Comparison of ENCODE assay signal across 7 mouse cellular contexts in genomic region chr13:23622861-23623450, GRCm38 (mm10). TPM values are rescaled to one million over a fixed set of nuclear protein-coding genes. Genes with fewer than 3 reads are reported as not detected.
DNase-seq lines count a peak whose midpoint lies in the region; ATAC-seq lines count a peak whose summit lies in the region.

No protein-coding gene starts in this region.

- peak overlapping the region; percentile 25 for H3K4me2 ChIP-seq in embryonic facial prominence, embryonic 11.5 days (ENCODE audit: low read depth, low read length)
- peak overlapping the region; percentile 93 for H3K4me2 ChIP-seq in hindbrain, embryonic 11.5 days (replicated peaks; ENCODE audit: low read depth, low read length)
- H3K4me2 ChIP-seq in liver, embryonic 13.5 days, result peak overlapping the region; percentile 90

- DNase-seq in 3134 (ENCODE audit: extremely low read depth, insufficient read length, low spot score), result peak; percentile 33
- peak; percentile 21 for DNase-seq in B cell, adult 2 months
- peak; percentile 22 for DNase-seq in embryonic facial prominence, embryonic 11.5 days (ENCODE audit: low spot score)
- DNase-seq in hindbrain, embryonic 11.5 days (ENCODE audit: low spot score), result no peak
- no peak for DNase-seq in liver, embryonic 13.5 days
- DNase-seq in spleen, postnatal 10 days (ENCODE audit: low spot score in 2 of 2), result peak; percentile 35 to 64

- 30% methylated on average over 7 of the region's 7 CpGs for WGBS in embryonic facial prominence, embryonic 11.5 days
- 30% methylated on average over 7 of the region's 7 CpGs for WGBS in hindbrain, embryonic 11.5 days
- WGBS in liver, embryonic 13.5 days (ENCODE audit: insufficient replicate concordance), result 24% methylated on average over 7 of the region's 7 CpGs

- peak overlapping the region; percentile 48; the same call in 1 of the 2 replicates for H3K4me3 ChIP-seq in embryonic facial prominence, embryonic 11.5 days (ENCODE audit: low read depth, low read length)
- H3K4me3 ChIP-seq in hindbrain, embryonic 11.5 days (ENCODE audit: low read depth, low read length), result peak overlapping the region; percentile 61
- H3K4me3 ChIP-seq in liver, embryonic 13.5 days (replicated peaks), result peak overlapping the region; percentile 73

- no peaks in the 10 kb centered on the region for H3K36me3 ChIP-seq in embryonic facial prominence, embryonic 11.5 days (replicated peaks; ENCODE audit: control insufficient read depth, insufficient read depth, low read depth, low read length)
- no peaks in the 10 kb centered on the region for H3K36me3 ChIP-seq in hindbrain, embryonic 11.5 days (ENCODE audit: control insufficient read depth, insufficient read depth, low read length)
- no peaks in the 10 kb centered on the region for H3K36me3 ChIP-seq in liver, embryonic 13.5 days

- ATAC-seq in embryonic facial prominence, embryonic 11.5 days (replicated peaks; ENCODE audit: insufficient number of reproducible peaks, low FRiP score, low TSS enrichment, low read depth), result no peak
- ATAC-seq in hindbrain, embryonic 11.5 days (ENCODE audit: low FRiP score), result no peak
- no peak for ATAC-seq in liver, embryonic 13.5 days (ENCODE audit: low read depth)
- ATAC-seq in megakaryocyte progenitor cell, adult 5-6 weeks (replicated peaks; ENCODE audit: poor library complexity), result no peak

- H3K27me3 ChIP-seq in embryonic facial prominence, embryonic 11.5 days (ENCODE audit: control insufficient read depth, insufficient read depth, low read length), result no peaks in the 10 kb centered on the region
- H3K27me3 ChIP-seq in hindbrain, embryonic 11.5 days (ENCODE audit: control insufficient read depth, insufficient read depth, low read length), result no peaks in the 10 kb centered on the region
- peaks cover 13% of the 10 kb centered on the region for H3K27me3 ChIP-seq in liver, embryonic 13.5 days

- no peaks in the 10 kb centered on the region for H3K9me3 ChIP-seq in embryonic facial prominence, embryonic 11.5 days (replicated peaks; ENCODE audit: control insufficient read depth, low read length)
- no peaks in the 10 kb centered on the region for H3K9me3 ChIP-seq in hindbrain, embryonic 11.5 days (ENCODE audit: control insufficient read depth, low read length)
- no peaks in the 10 kb centered on the region for H3K9me3 ChIP-seq in liver, embryonic 13.5 days (replicated peaks)

- H3K4me1 ChIP-seq in embryonic facial prominence, embryonic 11.5 days (ENCODE audit: control insufficient read depth, insufficient read depth, low read length), result no peaks in the 10 kb centered on the region
- no peaks in the 10 kb centered on the region for H3K4me1 ChIP-seq in hindbrain, embryonic 11.5 days (replicated peaks; ENCODE audit: control insufficient read depth, insufficient read depth, low read length)
- peaks cover 18% of the 10 kb centered on the region for H3K4me1 ChIP-seq in liver, embryonic 13.5 days (replicated peaks)

- H3K27ac ChIP-seq in embryonic facial prominence, embryonic 11.5 days (replicated peaks; ENCODE audit: low read depth, low read length), result no peak overlapping the region
- peak overlapping the region; percentile 96 for H3K27ac ChIP-seq in hindbrain, embryonic 11.5 days (ENCODE audit: low read depth, low read length)
- H3K27ac ChIP-seq in liver, embryonic 13.5 days, result peak overlapping the region; percentile 100

- peak overlapping the region; percentile 41 for H3K9ac ChIP-seq in embryonic facial prominence, embryonic 11.5 days (replicated peaks; ENCODE audit: low read length)
- H3K9ac ChIP-seq in hindbrain, embryonic 11.5 days (ENCODE audit: low read depth, low read length), result peak overlapping the region; percentile 51
- H3K9ac ChIP-seq in liver, embryonic 13.5 days, result peak overlapping the region; percentile 96

RNA-seq across cellular contexts. Expression of gene Hist1h1e, which starts 0.6 kb away (rescaled TPM):
- 23.0 and 24.4 TPM in 2 replicates for polyA plus RNA-seq in embryonic facial prominence, embryonic 11.5 days (2014; fragmentation: Nextera tagmentation; extraction: Ambion mirVana)
- 19.7 and 23.7 TPM in 2 replicates for polyA plus RNA-seq in hindbrain, embryonic 11.5 days (2014; fragmentation: Nextera tagmentation; extraction: Ambion mirVana)
- 24.3 and 26.2 TPM in 2 replicates for polyA plus RNA-seq in liver, embryonic 13.5 days (2015; fragmentation: Nextera tagmentation; extraction: Ambion mirVana)
- total RNA-seq in megakaryocyte progenitor cell, adult 5-6 weeks (2015), result 297 TPM in 2 replicates
- total RNA-seq in megakaryocyte progenitor cell, adult 5-6 weeks (2017), result 260 and 272 TPM in 2 replicates

RNA-seq across cellular contexts. Expression of gene Hist1h2be, which starts 2.0 kb away (rescaled TPM):
- polyA plus RNA-seq in embryonic facial prominence, embryonic 11.5 days (2014; fragmentation: Nextera tagmentation; extraction: Ambion mirVana), result 2.1 and 3.1 TPM in 2 replicates
- polyA plus RNA-seq in hindbrain, embryonic 11.5 days (2014; fragmentation: Nextera tagmentation; extraction: Ambion mirVana), result 1.8 and 2.2 TPM in 2 replicates
- polyA plus RNA-seq in liver, embryonic 13.5 days (2015; fragmentation: Nextera tagmentation; extraction: Ambion mirVana), result 1.3 and 2.0 TPM in 2 replicates
- 7.7 and 11.7 TPM in 2 replicates for total RNA-seq in megakaryocyte progenitor cell, adult 5-6 weeks (2015)
- total RNA-seq in megakaryocyte progenitor cell, adult 5-6 weeks (2017), result 85.8 and 90.5 TPM in 2 replicates

RNA-seq across cellular contexts. Expression of gene Hist1h4d, which starts 41.6 kb away (rescaled TPM):
- 115 and 122 TPM in 2 replicates for polyA plus RNA-seq in embryonic facial prominence, embryonic 11.5 days (2014; fragmentation: Nextera tagmentation; extraction: Ambion mirVana)
- 95.0 and 95.9 TPM in 2 replicates for polyA plus RNA-seq in hindbrain, embryonic 11.5 days (2014; fragmentation: Nextera tagmentation; extraction: Ambion mirVana)
- polyA plus RNA-seq in liver, embryonic 13.5 days (2015; fragmentation: Nextera tagmentation; extraction: Ambion mirVana), result 116 and 152 TPM in 2 replicates
- total RNA-seq in megakaryocyte progenitor cell, adult 5-6 weeks (2015), result 492 and 526 TPM in 2 replicates
- 951 and 1,054 TPM in 2 replicates for total RNA-seq in megakaryocyte progenitor cell, adult 5-6 weeks (2017)

RNA-seq across cellular contexts. Expression of gene Hist1h3d, which starts 47.4 kb away (rescaled TPM):
- 10.2 and 11.3 TPM in 2 replicates for polyA plus RNA-seq in embryonic facial prominence, embryonic 11.5 days (2014; fragmentation: Nextera tagmentation; extraction: Ambion mirVana)
- 7.2 and 8.3 TPM in 2 replicates for polyA plus RNA-seq in hindbrain, embryonic 11.5 days (2014; fragmentation: Nextera tagmentation; extraction: Ambion mirVana)
- polyA plus RNA-seq in liver, embryonic 13.5 days (2015; fragmentation: Nextera tagmentation; extraction: Ambion mirVana), result 5.9 and 7.2 TPM in 2 replicates
- total RNA-seq in megakaryocyte progenitor cell, adult 5-6 weeks (2015), result 105 and 131 TPM in 2 replicates
- total RNA-seq in megakaryocyte progenitor cell, adult 5-6 weeks (2017), result 118 and 137 TPM in 2 replicates

RNA-seq across cellular contexts. Expression of gene Hist1h2ad, which starts 48.8 kb away (rescaled TPM):
- polyA plus RNA-seq in embryonic facial prominence, embryonic 11.5 days (2014; fragmentation: Nextera tagmentation; extraction: Ambion mirVana), result 2.1 and 3.8 TPM in 2 replicates
- polyA plus RNA-seq in hindbrain, embryonic 11.5 days (2014; fragmentation: Nextera tagmentation; extraction: Ambion mirVana), result 1.0 and 2.9 TPM in 2 replicates
- 1.2 and 4.3 TPM in 2 replicates for polyA plus RNA-seq in liver, embryonic 13.5 days (2015; fragmentation: Nextera tagmentation; extraction: Ambion mirVana)
- total RNA-seq in megakaryocyte progenitor cell, adult 5-6 weeks (2015), result 1.9 and 3.4 TPM in 2 replicates
- total RNA-seq in megakaryocyte progenitor cell, adult 5-6 weeks (2017), result 229 and 1,060 TPM in 2 replicates

Comparison
In these comparisons a context has a peak if more than half of its experiments do, and no peak if none do; other contexts are left out.
1. DNase-seq: peak in 3134 (single experiment), B cell, adult 2 months (2 of 2), embryonic facial prominence, embryonic 11.5 days (single experiment) and spleen, postnatal 10 days (2 of 2); none in hindbrain, embryonic 11.5 days (single experiment) and liver, embryonic 13.5 days (single experiment).
2. H3K4me2 ChIP-seq: peak in every context shown above with its lines; median percentile 93 in hindbrain, embryonic 11.5 days; 90 in liver, embryonic 13.5 days; 25 in embryonic facial prominence, embryonic 11.5 days.
3. H3K9ac ChIP-seq: peak in every context shown above with its lines; median percentile 96 in liver, embryonic 13.5 days; 51 in hindbrain, embryonic 11.5 days; 41 in embryonic facial prominence, embryonic 11.5 days.
4. Peak in every context shown above with its lines, with median percentiles within 50 percentile points of each other: H3K4me3 ChIP-seq.